Mouse (Mus musculus) liver, embryonic 14.5 days (tissue): ENCODE results near the gene Gm37240.

Experiments used
- CTCF ChIP-seq: IDR thresholded peaks from 2 replicates; pipeline ENCODE4 v1.5.1; 2016; ENCODE audit warnings: antibody characterized with exemption, low read depth, control low read depth
- EP300 ChIP-seq: IDR thresholded peaks from 2 replicates; pipeline ENCODE4 v1.6.1; 2016; ENCODE audit warnings: antibody characterized with exemption, low read depth

GRCm38 (mm10) chr3:84851801-84852200, 1035.5 kb downstream of the Gm37240 start:
- TF ChIP-seq CTCF (no peak), EP300 (no peak)
